Mouse (Mus musculus) adrenal gland, postnatal 4 days (tissue): Measurements from ENCODE around the gene Asb14. TPM values are rescaled to one million over a fixed set of nuclear protein-coding genes. Genes with fewer than 3 reads are reported as not detected.
"Not testable (repeated sequence)": the region's sequence is repeated elsewhere in the genome, so short reads cannot be mapped to it uniquely, and the experiment has no call there.

ENCODE experiments used
- DNase-seq, 2 experiments: peaks; one replicate each; pipeline ENCODE4 v3.0.0; 2021 to 2022; ENCODE audit warnings: low spot score in 2 of 2, mixed read lengths in 2 of 2
- long read RNA-seq, 2 experiments: library from polyadenylated mRNA; stranded (forward); transcript quantifications; one replicate each; pipeline ENCODE4 v2.0.0; 2021
- total RNA-seq, 2 experiments: library from RNA; stranded (reverse); gene quantifications; 2 replicates each; pipeline ENCODE4 v1.2.3; 2021

Asb14 gene
- under 1 TPM; 0.20 to 0.79 TPM for total RNA-seq
- long read RNA-seq, experiment 1, result 0 reads
- long read RNA-seq, experiment 2, partial matches to known transcripts, result 0 of 1 reads
- long read RNA-seq, experiment 2, other reads (novel, unspliced or antisense), result 0 of 1 reads

- DNase-seq, result no peak
Observed at GRCm38 (mm10) chr14:26894392-26894791, at the start of gene Asb14. Gene Asb14 (plus strand): TSS chr14:26894557.

- no peak for DNase-seq
Observed at GRCm38 (mm10) chr14:26853053-26853452, 41.3 kb upstream of the Asb14 start.

- DNase-seq, result no peak
Observed at GRCm38 (mm10) chr14:26854066-26854465, 40.3 kb upstream of the Asb14 start.

- DNase-seq, result no peak
Observed at GRCm38 (mm10) chr14:26858364-26858763, 36.0 kb upstream of the Asb14 start.

GRCm38 (mm10) chr14:26859024-26859423, 35.3 kb upstream of the Asb14 start:
- DNase-seq, result no peak

GRCm38 (mm10) chr14:26867356-26867755, 27.0 kb upstream of the Asb14 start:
- DNase-seq, result no peak

- DNase-seq, result no peak
Observed at GRCm38 (mm10) chr14:26868299-26868698, 26.1 kb upstream of the Asb14 start.

GRCm38 (mm10) chr14:26878756-26879155, 15.6 kb upstream of the Asb14 start:
- no peak for DNase-seq

- no peak for DNase-seq
Observed at GRCm38 (mm10) chr14:26879976-26880375, 14.4 kb upstream of the Asb14 start.

- no peak for DNase-seq
Observed at GRCm38 (mm10) chr14:26881700-26882099, 12.7 kb upstream of the Asb14 start.

- no peak for DNase-seq
Observed at GRCm38 (mm10) chr14:26887244-26887643, 7.1 kb upstream of the Asb14 start.

- DNase-seq, result no peak
Observed at GRCm38 (mm10) chr14:26890777-26891176, 3.6 kb upstream of the Asb14 start.

- no peak for DNase-seq
Observed at GRCm38 (mm10) chr14:26899490-26899889, 5.1 kb downstream of the Asb14 start.

GRCm38 (mm10) chr14:26900893-26901292, 6.5 kb downstream of the Asb14 start:
- no peak for DNase-seq

- DNase-seq, result no peak
Observed at GRCm38 (mm10) chr14:26907401-26907800, 13.0 kb downstream of the Asb14 start.

GRCm38 (mm10) chr14:26910461-26910860, 16.1 kb downstream of the Asb14 start:
- DNase-seq, result not testable (repeated sequence)

- no peak for DNase-seq
Observed at GRCm38 (mm10) chr14:26911201-26911600, 16.8 kb downstream of the Asb14 start.

GRCm38 (mm10) chr14:26911826-26912225, 17.5 kb downstream of the Asb14 start:
- no peak for DNase-seq

- DNase-seq, result no peak
Observed at GRCm38 (mm10) chr14:26913681-26914268, 19.4 kb downstream of the Asb14 start.

- no peak for DNase-seq
Observed at GRCm38 (mm10) chr14:26919310-26919709, 25.0 kb downstream of the Asb14 start.

GRCm38 (mm10) chr14:26923702-26924421, 29.5 kb downstream of the Asb14 start:
- no peak for DNase-seq

- DNase-seq, result no peak
Observed at GRCm38 (mm10) chr14:26934891-26935290, 40.5 kb downstream of the Asb14 start.

GRCm38 (mm10) chr14:26935558-26935957, 41.2 kb downstream of the Asb14 start:
- no peak for DNase-seq
